Mouse (Mus musculus) frontal cortex, postnatal 25 days (tissue): ENCODE results near the gene Nfatc2ip.
A peak's percentile ranks its signal among the peaks of the same experiment; 100 is the strongest.
"Not testable (repeated sequence)": the region's sequence is repeated elsewhere in the genome, so short reads cannot be mapped to it uniquely, and the experiment has no call there.

Source experiments
- DNase-seq, 2 experiments: peaks; one replicate each; pipeline ENCODE4 v3.0.0; 2022; ENCODE audit warnings: low spot score in 2 of 2

Nfatc2ip gene

DNA sequence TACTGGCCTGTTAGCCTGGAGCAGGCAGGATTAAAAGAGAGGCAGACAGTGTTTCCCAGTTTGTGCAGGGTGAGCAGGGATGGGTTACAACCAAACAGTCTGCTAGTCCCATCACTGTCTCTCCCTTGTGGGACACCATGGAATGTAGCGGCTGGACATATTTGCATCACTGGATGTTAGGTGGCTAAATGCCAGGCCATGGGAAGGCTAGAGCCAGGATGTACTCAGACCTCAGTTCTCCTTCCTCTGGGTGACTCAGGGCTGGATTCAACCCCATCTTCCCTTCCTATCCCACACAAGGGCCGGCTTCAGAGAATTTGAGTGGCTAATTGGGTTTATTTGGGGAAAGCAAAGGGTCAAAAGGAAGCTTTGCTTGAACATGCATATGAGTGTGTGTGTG, 12.1 kb upstream of the Nfatc2ip start:
- DNase-seq, result no peak

- DNase-seq, result not testable (repeated sequence)
These were observed 6.0 kb upstream of the Nfatc2ip start for GRCm38 (mm10) chr7:126402518-126402917.

DNA sequence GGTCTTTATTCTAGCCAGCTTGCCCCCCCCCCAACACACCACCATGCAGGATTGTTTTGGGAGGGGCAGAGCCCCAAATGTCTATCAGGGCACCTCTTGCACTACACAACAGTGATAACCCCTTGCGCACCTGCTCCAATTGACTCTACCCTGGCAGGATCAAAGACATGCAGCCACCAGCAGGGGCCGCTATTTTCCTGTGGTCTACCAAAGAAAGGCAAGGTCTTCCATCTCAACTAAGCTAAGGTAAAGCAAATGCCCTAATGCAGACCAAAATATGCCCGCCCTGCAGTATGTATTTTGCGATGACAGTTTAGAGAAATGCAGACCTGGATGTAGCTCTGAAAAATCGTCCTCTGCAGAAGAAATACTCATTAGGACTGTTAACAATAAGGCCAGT, 3.0 kb upstream of the Nfatc2ip start:
- DNase-seq, result peak; percentile 59 to 74

DNA sequence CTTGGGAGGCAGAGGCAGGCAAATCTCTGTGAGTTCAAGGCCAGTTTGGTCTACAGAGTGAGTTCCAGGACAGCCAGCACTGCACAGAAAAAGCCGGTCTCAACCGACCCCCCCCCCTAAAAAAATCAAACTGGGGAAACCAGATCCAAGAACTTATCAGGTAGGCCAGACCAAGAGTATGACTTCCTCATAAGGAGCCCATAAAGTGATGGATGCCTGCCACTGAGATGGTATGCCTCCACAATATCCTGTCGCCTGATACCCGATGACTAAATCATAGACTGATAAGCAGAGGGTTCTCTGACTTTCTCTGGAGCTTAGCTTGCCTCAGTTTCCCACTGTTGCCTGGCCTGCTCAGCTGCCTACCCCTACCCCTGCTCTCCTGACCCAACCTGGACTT, 1.3 kb upstream of the Nfatc2ip start:
- DNase-seq, result no peak

DNA sequence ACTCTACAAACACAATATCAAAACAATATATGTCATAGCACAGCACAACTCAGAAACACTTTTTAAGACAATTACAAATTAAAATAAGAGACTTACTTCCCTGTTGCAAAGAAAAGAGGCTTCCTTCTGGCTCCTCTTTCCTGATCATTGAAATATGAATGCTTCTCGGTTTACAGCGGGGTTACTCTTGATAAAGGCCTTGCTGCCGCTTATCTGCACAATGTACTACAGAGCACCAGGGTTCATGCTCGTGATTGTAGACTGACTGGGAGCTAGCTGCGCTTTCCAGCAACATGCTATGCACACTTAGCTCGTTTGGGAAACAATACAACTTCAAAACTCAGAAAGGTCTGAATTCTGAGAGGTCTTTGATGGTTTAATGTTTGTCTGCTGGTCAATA, 684 bp upstream of the Nfatc2ip start:
- DNase-seq, result no peak

DNA sequence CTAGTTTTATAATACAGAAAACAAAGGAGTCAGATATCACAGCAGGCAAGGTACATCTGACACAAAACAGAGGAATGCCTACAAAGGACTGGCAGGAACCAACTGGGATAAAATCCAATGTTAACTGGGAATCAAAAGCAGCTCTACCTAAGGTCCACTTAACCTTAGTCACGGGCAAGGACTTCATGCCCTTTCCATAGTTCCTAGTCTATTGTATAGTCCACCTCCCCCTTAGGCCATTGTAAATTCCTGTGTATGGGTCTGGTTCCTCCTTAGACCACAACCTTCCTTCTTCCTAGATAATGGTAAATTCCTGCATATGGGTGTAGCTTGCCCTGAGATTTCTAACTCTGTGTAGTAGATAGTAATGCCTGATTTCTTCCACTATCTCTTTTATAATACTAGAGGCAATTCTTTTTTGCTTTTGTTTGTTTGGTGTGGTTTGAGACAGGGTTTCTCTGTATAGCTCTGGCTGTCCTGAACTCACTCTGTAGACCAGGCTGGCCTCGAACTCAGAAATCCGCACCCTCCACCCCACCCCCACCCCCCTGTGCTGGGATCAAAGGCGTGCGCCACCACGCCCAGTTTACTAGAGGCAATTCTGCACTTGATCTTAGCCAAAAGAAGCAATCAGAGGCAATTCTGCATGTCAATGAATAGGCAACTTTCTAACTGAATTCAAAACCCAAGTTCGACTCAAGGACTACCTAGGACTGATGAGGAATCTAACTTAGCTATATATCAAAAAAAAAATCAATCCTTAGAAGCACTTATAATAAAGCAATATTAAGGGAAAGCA, 4.3 kb downstream of the Nfatc2ip start:
- not testable (repeated sequence) for DNase-seq

GRCm38 (mm10) chr7:126388185-126388584, 8.4 kb downstream of the Nfatc2ip start:
- no peak for DNase-seq

DNA sequence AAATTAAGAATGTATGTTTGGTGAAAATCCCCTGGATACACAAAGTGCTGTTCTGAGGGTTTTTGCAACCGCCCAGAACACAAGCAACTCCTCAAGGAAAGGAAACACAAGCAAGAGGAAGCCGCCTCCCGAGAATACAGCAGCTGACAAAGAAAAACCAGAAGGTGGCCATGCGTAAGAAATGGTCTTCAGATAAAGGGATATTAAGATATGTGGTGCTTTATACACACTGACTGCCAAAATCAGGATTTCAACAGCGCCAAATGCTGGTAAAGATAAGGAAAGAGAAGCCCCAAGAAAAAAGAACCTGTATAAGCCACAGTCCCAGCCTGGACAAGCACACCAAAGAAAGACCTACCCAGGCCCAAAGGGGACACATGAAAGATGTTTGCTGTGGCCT, 13.0 kb downstream of the Nfatc2ip start:
- DNase-seq, result no peak

DNA sequence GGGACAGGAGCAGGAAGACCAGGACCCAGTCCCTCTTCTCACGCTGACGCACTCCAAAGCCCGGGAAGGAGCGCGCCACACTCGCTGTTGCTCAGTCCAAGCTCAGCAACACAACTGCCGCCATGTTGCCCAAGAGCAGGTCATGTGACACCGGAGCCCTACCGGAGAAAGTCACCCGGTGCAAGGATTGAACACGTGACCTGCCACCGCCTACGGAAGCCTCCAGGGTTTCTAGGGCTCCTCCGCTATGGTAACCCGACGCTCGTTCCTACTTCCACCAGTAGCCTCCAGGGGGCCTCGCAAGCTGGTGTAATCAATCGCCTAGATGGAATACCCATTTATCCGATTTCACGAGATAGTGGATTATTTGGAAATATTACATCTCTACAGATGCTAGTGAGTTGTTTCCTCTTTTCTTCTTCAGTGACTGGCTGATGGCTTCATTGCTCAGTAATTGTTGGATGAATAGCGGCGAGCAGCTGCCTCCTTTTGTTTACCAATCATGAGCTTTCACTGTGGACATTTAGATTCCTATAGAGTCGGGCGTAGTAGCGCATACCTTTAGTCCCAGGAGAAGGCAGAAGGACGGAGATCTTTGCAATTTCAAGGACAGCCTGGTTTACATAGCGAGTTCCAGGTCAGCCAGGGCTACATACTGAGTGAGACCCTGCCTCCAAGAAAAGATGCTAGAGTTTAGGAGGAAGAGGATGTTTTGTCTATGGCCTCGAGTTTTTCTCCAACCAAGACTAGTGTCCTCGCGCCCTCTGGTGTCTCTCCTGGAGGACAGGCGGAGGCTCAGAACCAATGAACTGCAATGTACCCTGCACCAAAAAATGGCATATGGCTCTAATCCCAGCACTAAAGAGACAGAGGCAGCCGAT, 19.0 kb downstream of the Nfatc2ip start, which contains the start of gene Spns1:
Spns1 (minus strand) TSS at position 173 of the 881 bp plus-strand sequence.
- peak; percentile 97 to 98 for DNase-seq

- peak in 1 of 2 experiments; percentile 8 for DNase-seq
These were observed 19.6 kb downstream of the Nfatc2ip start for GRCm38 (mm10) chr7:126376903-126377277.

- DNase-seq, result no peak
These were observed 21.5 kb downstream of the Nfatc2ip start for GRCm38 (mm10) chr7:126375012-126375411.

- no peak for DNase-seq
These were observed 22.0 kb downstream of the Nfatc2ip start for GRCm38 (mm10) chr7:126374526-126374925.

DNA sequence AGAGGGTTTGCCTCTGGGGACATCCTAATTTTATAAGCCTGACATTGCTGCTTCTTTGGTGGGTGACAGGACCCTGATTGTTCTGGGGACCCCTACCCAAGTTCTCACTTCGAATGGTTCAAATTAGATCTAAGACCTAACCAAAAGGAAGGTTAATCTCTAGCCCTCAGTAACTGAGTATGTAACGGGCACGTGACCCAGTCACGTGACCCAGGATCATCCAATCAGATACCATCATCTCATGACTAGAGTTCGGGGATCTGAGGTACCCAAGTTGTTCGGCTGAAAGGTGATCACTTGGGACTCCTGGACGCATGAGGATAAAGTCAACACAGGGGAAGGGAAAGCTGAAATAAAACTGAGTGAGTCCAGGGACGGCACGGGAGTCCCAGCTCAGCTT, 23.5 kb downstream of the Nfatc2ip start:
- no peak for DNase-seq

DNA sequence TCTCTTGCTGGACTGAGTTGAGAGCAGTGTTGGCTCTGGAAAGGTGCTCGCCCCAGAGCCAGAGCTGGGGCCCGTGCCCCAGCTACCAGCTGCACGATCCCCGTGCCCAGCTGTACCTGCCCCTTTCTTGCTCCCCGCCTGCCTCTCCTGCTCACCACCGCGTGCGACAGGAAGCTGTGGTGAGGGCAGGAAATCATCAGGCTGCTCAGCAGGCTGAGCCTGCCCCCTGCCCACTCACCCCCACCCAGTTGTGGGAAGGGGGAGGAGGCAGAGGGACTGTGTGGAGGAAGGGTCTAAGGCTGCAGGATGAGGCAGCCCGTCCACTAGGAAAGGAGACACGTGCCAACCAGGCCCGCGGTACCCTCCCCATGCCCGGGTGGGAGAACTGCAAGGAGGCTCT, 27.1 kb downstream of the Nfatc2ip start, which contains the start of gene Lat:
Lat (minus strand) TSS at position 178 of the 400 bp plus-strand sequence.
- DNase-seq, result no peak

DNA sequence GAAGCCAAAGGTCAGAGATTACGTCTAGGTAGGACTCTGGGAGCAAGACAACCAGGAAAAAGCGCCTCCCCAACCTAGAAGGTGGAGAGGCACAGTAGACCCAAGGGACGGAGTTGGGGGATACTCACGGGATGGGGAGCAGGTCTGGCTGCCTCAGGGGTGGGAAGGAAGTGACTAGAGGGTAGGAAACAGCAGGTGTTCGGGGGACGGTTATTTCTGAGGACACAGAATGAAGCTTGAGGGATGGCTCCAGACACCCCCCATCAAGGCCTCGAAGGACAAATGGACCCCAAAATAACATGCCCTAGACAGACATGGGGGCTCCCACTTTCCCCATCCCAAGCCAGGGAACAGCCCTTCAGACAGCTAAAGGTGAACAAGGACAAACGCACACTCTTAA, 28.2 kb downstream of the Nfatc2ip start:
- DNase-seq, result no peak

- DNase-seq, result no peak
These were observed 28.9 kb downstream of the Nfatc2ip start for GRCm38 (mm10) chr7:126367636-126368035.

DNA sequence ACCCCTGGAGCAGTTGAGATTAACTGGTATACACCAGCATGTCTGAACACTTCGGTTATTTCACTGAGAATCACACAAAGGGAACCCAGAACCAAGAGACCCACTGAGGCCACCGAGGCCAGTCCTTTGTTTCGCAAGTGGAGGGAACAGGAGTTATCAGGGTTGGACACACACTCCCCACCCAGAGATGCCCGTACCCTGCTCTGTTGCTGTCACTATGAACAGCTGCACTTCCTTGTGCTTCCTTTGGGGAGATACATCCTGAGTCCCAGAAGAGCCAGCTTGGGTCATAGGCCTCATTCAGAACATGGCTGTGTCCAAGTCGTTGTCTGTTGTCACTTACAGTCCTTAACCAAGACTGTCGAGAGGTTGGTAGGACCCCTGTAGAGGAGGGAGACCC, 33.5 kb downstream of the Nfatc2ip start:
- no peak for DNase-seq

DNA sequence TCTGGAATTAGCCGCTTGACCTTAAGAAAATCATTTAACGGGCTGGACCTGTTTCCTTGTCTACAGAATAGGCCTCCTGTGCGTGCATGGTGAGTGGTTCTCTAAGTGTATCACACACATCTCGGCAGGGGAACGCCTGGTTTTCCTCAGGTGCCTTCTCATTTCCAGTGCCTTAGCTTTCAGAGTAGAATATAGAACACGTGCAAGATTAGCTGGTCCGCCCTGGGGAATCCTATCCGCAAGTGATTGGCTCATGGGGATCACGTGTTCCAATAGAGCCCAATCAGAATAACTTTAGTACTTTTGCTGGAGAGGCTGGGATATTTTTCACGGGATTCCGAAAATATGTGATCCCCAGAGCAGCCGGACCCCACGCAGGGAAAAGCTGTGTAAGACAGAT, 37.5 kb downstream of the Nfatc2ip start:
- no peak for DNase-seq

GRCm38 (mm10) chr7:126358413-126358812, 38.1 kb downstream of the Nfatc2ip start:
- no peak for DNase-seq

GRCm38 (mm10) chr7:126357838-126358237, 38.7 kb downstream of the Nfatc2ip start:
- no peak for DNase-seq

DNA sequence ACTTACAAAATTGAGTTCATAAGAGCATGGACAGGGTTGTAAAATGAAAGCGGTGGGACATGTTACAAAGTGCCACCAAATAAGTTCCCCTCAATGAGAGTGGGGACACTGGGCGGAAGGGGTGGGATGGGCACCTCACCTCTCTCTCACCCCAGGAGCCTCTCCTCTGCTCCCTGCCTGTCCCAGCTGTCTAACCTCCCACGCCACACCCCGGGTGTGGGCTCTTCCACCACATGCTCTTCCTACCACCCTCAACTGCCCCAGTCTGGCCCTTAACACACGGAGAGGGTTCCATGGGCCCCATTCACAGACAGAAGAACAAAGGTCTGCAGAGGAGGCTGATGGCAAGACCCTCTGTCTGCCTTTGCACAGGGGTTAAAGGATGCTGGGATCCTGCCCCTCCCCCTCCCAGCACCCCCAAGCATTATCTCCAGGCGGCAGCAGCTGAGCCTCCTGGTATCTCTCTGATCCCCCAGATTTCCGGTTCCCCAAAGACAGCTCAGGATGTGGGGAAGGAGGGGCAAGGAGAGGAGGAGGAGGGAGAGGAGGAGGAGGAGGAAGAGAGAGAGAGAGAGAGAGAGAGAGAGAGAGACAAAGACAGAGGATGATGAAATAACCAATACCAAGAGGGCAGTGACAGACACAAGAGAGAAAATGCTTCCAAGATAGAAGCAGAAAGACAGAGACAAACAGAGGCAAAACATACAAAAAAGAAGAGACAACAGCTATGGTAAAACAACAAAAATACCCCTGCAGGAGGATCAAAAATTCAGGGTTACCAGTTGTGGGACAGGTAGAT, 39.5 kb downstream of the Nfatc2ip start:
- DNase-seq, result no peak
